Mouse (Mus musculus): Measurements from ENCODE around the gene Ppia.
"Not testable (repeated sequence)": the region's sequence is repeated elsewhere in the genome, so short reads cannot be mapped to it uniquely, and the experiment has no call there.

Gene Ppia

GRCm38 (mm10) chr11:6443102-6443501, 27.9 kb downstream of the Ppia start:
- DNase-seq, result no peak

GRCm38 (mm10) chr11:6443727-6444076, 28.5 kb downstream of the Ppia start:
- no peak for DNase-seq

GRCm38 (mm10) chr11:6444077-6444853, 29.0 kb downstream of the Ppia start, which contains the start of gene H2afv:
TSS of gene H2afv (minus strand) at chr11:6444443.
- DNase-seq, result peak; percentile 100

GRCm38 (mm10) chr11:6445441-6445840, 30.2 kb downstream of the Ppia start:
- DNase-seq, result no peak

GRCm38 (mm10) chr11:6445951-6446350, 30.7 kb downstream of the Ppia start:
- DNase-seq, result no peak

GRCm38 (mm10) chr11:6447493-6447892, 32.2 kb downstream of the Ppia start:
- DNase-seq, result no peak

GRCm38 (mm10) chr11:6448155-6448554, 32.9 kb downstream of the Ppia start:
- DNase-seq, result not testable (repeated sequence)

- DNase-seq, result no peak
Measured at GRCm38 (mm10) chr11:6456083-6456482, 40.8 kb downstream of the Ppia start.

GRCm38 (mm10) chr11:6463159-6463837, 48.1 kb downstream of the Ppia start:
- DNase-seq, result no peak

- peak; percentile 56 to 76 for DNase-seq
Measured at GRCm38 (mm10) chr11:6465122-6465521, 49.9 kb downstream of the Ppia start.

GRCm38 (mm10) chr11:6468541-6468940, 53.3 kb downstream of the Ppia start:
- DNase-seq, result no peak

Measured in lung, postnatal 4 days (tissue).